Mouse (Mus musculus): ENCODE data around the gene Glp2r. TPM values are rescaled to one million over a fixed set of nuclear protein-coding genes. Genes with fewer than 3 reads are reported as not detected.
A peak's percentile ranks its signal among the peaks of the same experiment; 100 is the strongest.

Gene Glp2r
- polyA plus RNA-seq, 1 experiment from 2014 or later: not detected

- no peak overlapping the region for H3K27ac ChIP-seq
- ATAC-seq (replicated peaks; ENCODE audit: low FRiP score, low read depth) (no peak), DNase-seq (ENCODE audit: low spot score) (no peak)
- no peaks in the 10 kb centered on the region for H3K9me3 ChIP-seq (replicated peaks; ENCODE audit: low read length)
- H3K27me3 ChIP-seq (ENCODE audit: insufficient read depth, low read length): no peaks in the 10 kb centered on the region
- no peaks in the 10 kb centered on the region for H3K36me3 ChIP-seq (ENCODE audit: insufficient read depth, low read length)
- no peak overlapping the region for H3K4me3 ChIP-seq (replicated peaks; ENCODE audit: low read depth, low read length)
- no peak overlapping the region for H3K9ac ChIP-seq (ENCODE audit: low read depth, low read length)
- WGBS: 84% methylated on average over 3 of the region's 3 CpGs
- H3K4me1 ChIP-seq (replicated peaks; ENCODE audit: insufficient read depth, low read length): no peaks in the 10 kb centered on the region
- H3K4me2 ChIP-seq (ENCODE audit: low read length): no peak overlapping the region
- TF ChIP-seq CTCF (IDR thresholded peaks at IDR 0.05; ENCODE audit: low read depth): no peak
Observed at GRCm38 (mm10) chr11:67681871-67682270, 89.1 kb downstream of the Glp2r start.

GRCm38 (mm10) chr11:67679930-67680329 is 91.0 kb downstream of the Glp2r start:
- Histone ChIP-seq H3K4me2 (ENCODE audit: low read length) (no peak overlapping the region), H3K4me1 (replicated peaks; ENCODE audit: insufficient read depth, low read length) (no peaks in the 10 kb centered on the region), H3K9ac (ENCODE audit: low read depth, low read length) (no peak overlapping the region), H3K27me3 (ENCODE audit: insufficient read depth, low read length) (no peaks in the 10 kb centered on the region), H3K4me3 (replicated peaks; ENCODE audit: low read depth, low read length) (no peak overlapping the region), H3K9me3 (replicated peaks; ENCODE audit: low read length) (no peaks in the 10 kb centered on the region), H3K27ac (no peak overlapping the region), H3K36me3 (ENCODE audit: insufficient read depth, low read length) (no peaks in the 10 kb centered on the region)
- DNase-seq (ENCODE audit: low spot score): no peak
- no peak for ATAC-seq (replicated peaks; ENCODE audit: low FRiP score, low read depth)
- 81% methylated on average over 2 of the region's 2 CpGs for WGBS
- no peak for TF ChIP-seq CTCF (IDR thresholded peaks at IDR 0.05; ENCODE audit: low read depth)

DNA sequence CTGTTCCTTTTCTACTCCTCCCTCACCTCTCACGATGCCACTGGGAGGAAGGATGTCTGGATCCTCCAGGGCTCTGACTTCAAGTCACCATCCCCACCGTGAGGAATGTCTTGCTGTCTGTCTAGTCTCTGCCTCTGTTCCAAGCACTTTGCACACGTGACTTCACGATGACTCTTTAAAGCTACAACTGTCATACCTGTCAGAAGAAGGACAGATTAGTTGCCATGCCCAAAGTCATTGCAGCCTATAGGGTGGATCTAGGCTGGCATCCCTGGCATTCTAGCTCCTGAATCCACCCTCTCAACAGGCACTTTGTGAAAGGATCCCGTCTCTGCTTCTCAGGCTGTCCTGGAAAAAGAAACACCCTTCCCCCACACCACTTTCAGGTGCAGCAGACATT is 91.7 kb downstream of the Glp2r start:
- no peak overlapping the region for H3K4me2 ChIP-seq (ENCODE audit: low read length)
- no peak overlapping the region for H3K4me3 ChIP-seq (replicated peaks; ENCODE audit: low read depth, low read length)
- no peak for TF ChIP-seq CTCF (IDR thresholded peaks at IDR 0.05; ENCODE audit: low read depth)
- H3K27me3 ChIP-seq (ENCODE audit: insufficient read depth, low read length): no peaks in the 10 kb centered on the region
- no peaks in the 10 kb centered on the region for H3K36me3 ChIP-seq (ENCODE audit: insufficient read depth, low read length)
- H3K9me3 ChIP-seq (replicated peaks; ENCODE audit: low read length): no peaks in the 10 kb centered on the region
- no peak overlapping the region for H3K9ac ChIP-seq (ENCODE audit: low read depth, low read length)
- DNase-seq (ENCODE audit: low spot score) (no peak), ATAC-seq (replicated peaks; ENCODE audit: low FRiP score, low read depth) (no peak)
- H3K4me1 ChIP-seq (replicated peaks; ENCODE audit: insufficient read depth, low read length): no peaks in the 10 kb centered on the region
- H3K27ac ChIP-seq: no peak overlapping the region
- 69% methylated on average over 5 of the region's 5 CpGs for WGBS

- no peaks in the 10 kb centered on the region for H3K4me1 ChIP-seq (replicated peaks; ENCODE audit: insufficient read depth, low read length)
- peak; percentile 91 for TF ChIP-seq CTCF (IDR thresholded peaks at IDR 0.05; ENCODE audit: low read depth)
- DNase-seq (ENCODE audit: low spot score) (peak; percentile 90), ATAC-seq (replicated peaks; ENCODE audit: low FRiP score, low read depth) (no peak)
- WGBS: 61% methylated on average over 12 of the region's 12 CpGs
- H3K4me3 ChIP-seq (replicated peaks; ENCODE audit: low read depth, low read length): no peak overlapping the region
- no peaks in the 10 kb centered on the region for H3K27me3 ChIP-seq (ENCODE audit: insufficient read depth, low read length)
- H3K9ac ChIP-seq (ENCODE audit: low read depth, low read length): no peak overlapping the region
- H3K36me3 ChIP-seq (ENCODE audit: insufficient read depth, low read length): no peaks in the 10 kb centered on the region
- H3K4me2 ChIP-seq (ENCODE audit: low read length): no peak overlapping the region
- H3K27ac ChIP-seq: no peak overlapping the region
- H3K9me3 ChIP-seq (replicated peaks; ENCODE audit: low read length): no peaks in the 10 kb centered on the region
Observed at GRCm38 (mm10) chr11:67675562-67676540, 95.1 kb downstream of the Glp2r start.

- ATAC-seq (replicated peaks; ENCODE audit: low FRiP score, low read depth) (no peak), DNase-seq (ENCODE audit: low spot score) (no peak)
- 84% methylated on average over 5 of the region's 5 CpGs for WGBS
- no peaks in the 10 kb centered on the region for H3K9me3 ChIP-seq (replicated peaks; ENCODE audit: low read length)
- H3K4me1 ChIP-seq (replicated peaks; ENCODE audit: insufficient read depth, low read length): no peaks in the 10 kb centered on the region
- H3K4me2 ChIP-seq (ENCODE audit: low read length): no peak overlapping the region
- H3K9ac ChIP-seq (ENCODE audit: low read depth, low read length): no peak overlapping the region
- TF ChIP-seq CTCF (IDR thresholded peaks at IDR 0.05; ENCODE audit: low read depth): no peak
- no peak overlapping the region for H3K27ac ChIP-seq
- H3K36me3 ChIP-seq (ENCODE audit: insufficient read depth, low read length): no peaks in the 10 kb centered on the region
- H3K4me3 ChIP-seq (replicated peaks; ENCODE audit: low read depth, low read length): no peak overlapping the region
- no peaks in the 10 kb centered on the region for H3K27me3 ChIP-seq (ENCODE audit: insufficient read depth, low read length)
Observed at GRCm38 (mm10) chr11:67672140-67672539, 98.8 kb downstream of the Glp2r start.

GRCm38 (mm10) chr11:67670031-67670430 is 100.9 kb downstream of the Glp2r start:
- H3K27me3 ChIP-seq (ENCODE audit: insufficient read depth, low read length): no peaks in the 10 kb centered on the region
- H3K27ac ChIP-seq: no peak overlapping the region
- no peak for DNase-seq (ENCODE audit: low spot score)
- H3K9me3 ChIP-seq (replicated peaks; ENCODE audit: low read length): no peaks in the 10 kb centered on the region
- no peak for TF ChIP-seq CTCF (IDR thresholded peaks at IDR 0.05; ENCODE audit: low read depth)
- H3K4me3 ChIP-seq (replicated peaks; ENCODE audit: low read depth, low read length): no peak overlapping the region
- no peak overlapping the region for H3K9ac ChIP-seq (ENCODE audit: low read depth, low read length)
- no peaks in the 10 kb centered on the region for H3K4me1 ChIP-seq (replicated peaks; ENCODE audit: insufficient read depth, low read length)
- no peak for ATAC-seq (replicated peaks; ENCODE audit: low FRiP score, low read depth)
- H3K4me2 ChIP-seq (ENCODE audit: low read length): no peak overlapping the region
- no peaks in the 10 kb centered on the region for H3K36me3 ChIP-seq (ENCODE audit: insufficient read depth, low read length)
- WGBS: 92% methylated on average over 6 of the region's 6 CpGs

All from kidney, postnatal 0 days (tissue).